ENCODE assay signal across 12 mouse cellular contexts in genomic region chr5:137087410-137087809, GRCm38 (mm10). TPM values are rescaled to one million over a fixed set of nuclear protein-coding genes. Genes with fewer than 3 reads are reported as not detected.
DNase-seq lines count a peak whose midpoint lies in the region; ATAC-seq and TF ChIP-seq lines count a peak whose summit lies in the region.
"Had no signal": no experiment of that assay in that cellular context is flagged by ENCODE, and none has a peak within 500 bp of the region (broad histone marks: within the 10 kb centered on the region; RNA-seq: fewer than 3 reads in every experiment).

No protein-coding gene starts in this region.

- H3K9ac ChIP-seq in kidney, embryonic 14.5 days (ENCODE audit: low read depth, low read length): no peak overlapping the region
- no peak overlapping the region for H3K9ac ChIP-seq in heart, embryonic 14.5 days (ENCODE audit: low read length)
- no peak overlapping the region for H3K9ac ChIP-seq in kidney, postnatal 0 days (ENCODE audit: low read depth, low read length)
- no peak overlapping the region for H3K9ac ChIP-seq in intestine, embryonic 15.5 days
- H3K9ac ChIP-seq in forebrain, embryonic 13.5 days: no peak overlapping the region
- H3K9ac ChIP-seq: forebrain, postnatal 0 days; hindbrain, embryonic 14.5 days; neural tube, embryonic 12.5 days had no signal

- H3K36me3 ChIP-seq in kidney, embryonic 14.5 days (ENCODE audit: control insufficient read depth, insufficient read depth, low read length): no peaks in the 10 kb centered on the region
- H3K36me3 ChIP-seq in heart, embryonic 14.5 days (ENCODE audit: control insufficient read depth, insufficient read depth, low read length): no peaks in the 10 kb centered on the region
- H3K36me3 ChIP-seq in kidney, postnatal 0 days (ENCODE audit: insufficient read depth, low read length): no peaks in the 10 kb centered on the region
- no peaks in the 10 kb centered on the region for H3K36me3 ChIP-seq in intestine, embryonic 15.5 days
- H3K36me3 ChIP-seq in forebrain, embryonic 13.5 days (ENCODE audit: poor library complexity, severe bottlenecking): no peaks in the 10 kb centered on the region
- H3K36me3 ChIP-seq: neural tube, embryonic 12.5 days had no signal

- no peaks in the 10 kb centered on the region for H3K4me1 ChIP-seq in kidney, embryonic 14.5 days (ENCODE audit: control insufficient read depth, insufficient read depth, low read length)
- H3K4me1 ChIP-seq in heart, embryonic 14.5 days (ENCODE audit: control insufficient read depth in 2 of 2, insufficient read depth in 2 of 2, low read length in 2 of 2): peaks cover 2 to 4% of the 10 kb centered on the region in 2 experiments; a peak in 2 of 4 replicates
- no peaks in the 10 kb centered on the region for H3K4me1 ChIP-seq in kidney, postnatal 0 days (replicated peaks; ENCODE audit: insufficient read depth, low read length)
- H3K4me1 ChIP-seq in intestine, embryonic 15.5 days (replicated peaks): 0 out of 2 replicates have a peak, but pooled peaks cover 3% of the 10 kb centered on the region
- H3K4me1 ChIP-seq in forebrain, embryonic 13.5 days: no peaks in the 10 kb centered on the region
- H3K4me1 ChIP-seq: neural tube, embryonic 12.5 days had no signal

- no peak for ATAC-seq in kidney, embryonic 14.5 days (ENCODE audit: low FRiP score, low TSS enrichment)
- ATAC-seq in heart, embryonic 14.5 days (ENCODE audit: insufficient number of reproducible peaks, insufficient read depth, low FRiP score, low read depth): 0 out of 2 replicates have a peak, but pooled peaks have one; percentile 33
- no peak for ATAC-seq in kidney, postnatal 0 days (replicated peaks; ENCODE audit: low FRiP score, low read depth)
- no peak for ATAC-seq in intestine, embryonic 15.5 days
- no peak for ATAC-seq in forebrain, embryonic 13.5 days
- ATAC-seq: forebrain, postnatal 0 days had no signal

- H3K4me3 ChIP-seq in kidney, embryonic 14.5 days (ENCODE audit: low read length): no peak overlapping the region
- no peak overlapping the region for H3K4me3 ChIP-seq in heart, embryonic 14.5 days (ENCODE audit: control insufficient read depth in 1 of 2, insufficient read depth in 1 of 2, low read depth in 1 of 2, low read length in 2 of 2)
- no peak overlapping the region for H3K4me3 ChIP-seq in kidney, postnatal 0 days (replicated peaks; ENCODE audit: low read depth, low read length)
- H3K4me3 ChIP-seq in intestine, embryonic 15.5 days (replicated peaks): no peak overlapping the region
- H3K4me3 ChIP-seq in forebrain, embryonic 13.5 days: no peak overlapping the region
- H3K4me3 ChIP-seq: neural tube, embryonic 12.5 days had no signal

- H3K9me3 ChIP-seq in kidney, embryonic 14.5 days (ENCODE audit: control insufficient read depth, low read length): no peaks in the 10 kb centered on the region
- no peaks in the 10 kb centered on the region for H3K9me3 ChIP-seq in heart, embryonic 14.5 days (ENCODE audit: control insufficient read depth, low read length)
- H3K9me3 ChIP-seq in kidney, postnatal 0 days (replicated peaks; ENCODE audit: low read length): no peaks in the 10 kb centered on the region
- H3K9me3 ChIP-seq in intestine, embryonic 15.5 days: no peaks in the 10 kb centered on the region
- H3K9me3 ChIP-seq in forebrain, embryonic 13.5 days (replicated peaks): peaks cover 4% of the 10 kb centered on the region; the same call in 1 of the 2 replicates
- H3K9me3 ChIP-seq: neural tube, embryonic 12.5 days had no signal

- no peaks in the 10 kb centered on the region; the same call in 1 of the 2 replicates for H3K27me3 ChIP-seq in kidney, embryonic 14.5 days (ENCODE audit: control insufficient read depth, insufficient read depth, low read length)
- H3K27me3 ChIP-seq in heart, embryonic 14.5 days (ENCODE audit: control insufficient read depth, insufficient read depth, low read length): no peaks in the 10 kb centered on the region
- no peaks in the 10 kb centered on the region for H3K27me3 ChIP-seq in kidney, postnatal 0 days (ENCODE audit: insufficient read depth, low read length)
- H3K27me3 ChIP-seq in intestine, embryonic 15.5 days (replicated peaks): no peaks in the 10 kb centered on the region
- no peaks in the 10 kb centered on the region for H3K27me3 ChIP-seq in forebrain, embryonic 13.5 days
- H3K27me3 ChIP-seq: neural tube, embryonic 12.5 days had no signal

- no peak for TF ChIP-seq CTCF in kidney, postnatal 0 days (IDR thresholded peaks at IDR 0.05; ENCODE audit: low read depth)

- H3K27ac ChIP-seq in kidney, embryonic 14.5 days (ENCODE audit: low read depth, low read length): no peak overlapping the region
- peak overlapping the region in 1 of 2 experiments; percentile 41; a peak in 1 of 4 replicates for H3K27ac ChIP-seq in heart, embryonic 14.5 days (replicated peaks in 1 of 2; ENCODE audit: control insufficient read depth in 1 of 2, insufficient read depth in 1 of 2, low read depth in 2 of 2, low read length in 2 of 2)
- H3K27ac ChIP-seq in kidney, postnatal 0 days: no peak overlapping the region
- H3K27ac ChIP-seq in intestine, embryonic 15.5 days: no peak overlapping the region
- H3K27ac ChIP-seq in forebrain, embryonic 13.5 days: no peak overlapping the region
- H3K27ac ChIP-seq: hindbrain, embryonic 14.5 days; neural tube, embryonic 12.5 days had no signal

- DNase-seq in kidney, adult 11 months: peak; percentile 74
- peak; percentile 47 for DNase-seq in kidney, postnatal 0 days (ENCODE audit: low spot score)
- DNase-seq in lung, postnatal 36 days: peak; percentile 93
- DNase-seq in layer of hippocampus, adult 9-10 months (ENCODE audit: low spot score): no peak
- DNase-seq: forebrain, postnatal 0 days; right cerebral cortex, postnatal 14 days had no signal

- 80% methylated on average over 8 of the region's 8 CpGs for WGBS in kidney, embryonic 14.5 days
- WGBS in heart, embryonic 14.5 days: 66% methylated on average over 8 of the region's 8 CpGs
- WGBS in kidney, postnatal 0 days: 71% methylated on average over 8 of the region's 8 CpGs
- 83% methylated on average over 8 of the region's 8 CpGs for WGBS in intestine, embryonic 15.5 days
- WGBS in forebrain, embryonic 13.5 days: 90% methylated on average over 8 of the region's 8 CpGs

- no peak overlapping the region for H3K4me2 ChIP-seq in kidney, embryonic 14.5 days (replicated peaks; ENCODE audit: low read depth, low read length)
- H3K4me2 ChIP-seq in heart, embryonic 14.5 days (ENCODE audit: low read length): no peak overlapping the region
- H3K4me2 ChIP-seq in kidney, postnatal 0 days (ENCODE audit: low read length): no peak overlapping the region
- no peak overlapping the region for H3K4me2 ChIP-seq in intestine, embryonic 15.5 days (replicated peaks)
- no peak overlapping the region for H3K4me2 ChIP-seq in forebrain, embryonic 13.5 days
- H3K4me2 ChIP-seq: hindbrain, embryonic 14.5 days; neural tube, embryonic 12.5 days had no signal

RNA-seq across cellular contexts. Expression of gene Serpine1, which starts 15.3 kb away (rescaled TPM):
- 0.26 and 0.32 TPM in 2 replicates for polyA plus RNA-seq in kidney, embryonic 14.5 days (2014; fragmentation: Nextera tagmentation; extraction: Ambion mirVana)
- 0.93 and 1.0 TPM in 2 replicates for polyA plus RNA-seq in heart, embryonic 14.5 days (2014; fragmentation: Nextera tagmentation; extraction: Ambion mirVana)
- 0.05 and 0.13 TPM in 2 replicates for polyA plus RNA-seq in kidney, postnatal 0 days (2015; fragmentation: Nextera tagmentation; extraction: Ambion mirVana)
- polyA plus RNA-seq in intestine, embryonic 15.5 days (2015; fragmentation: Nextera tagmentation; extraction: Ambion mirVana): 0.34 and 0.42 TPM in 2 replicates
- 0.14 and 0.21 TPM in 2 replicates for polyA plus RNA-seq in forebrain, embryonic 13.5 days (2015; fragmentation: Nextera tagmentation; extraction: Ambion mirVana)

RNA-seq across cellular contexts. Expression of gene Trim56, which starts 28.6 kb away (rescaled TPM):
- polyA plus RNA-seq in kidney, embryonic 14.5 days (2014; fragmentation: Nextera tagmentation; extraction: Ambion mirVana): 9.7 TPM in 2 replicates
- polyA plus RNA-seq in heart, embryonic 14.5 days (2014; fragmentation: Nextera tagmentation; extraction: Ambion mirVana): 8.1 and 8.4 TPM in 2 replicates
- polyA plus RNA-seq in kidney, postnatal 0 days (2015; fragmentation: Nextera tagmentation; extraction: Ambion mirVana): 7.9 and 9.2 TPM in 2 replicates
- polyA plus RNA-seq in intestine, embryonic 15.5 days (2015; fragmentation: Nextera tagmentation; extraction: Ambion mirVana): 7.5 and 8.4 TPM in 2 replicates
- polyA plus RNA-seq in forebrain, embryonic 13.5 days (2015; fragmentation: Nextera tagmentation; extraction: Ambion mirVana): 3.6 and 4.4 TPM in 2 replicates

RNA-seq across cellular contexts. Expression of gene Ap1s1, which starts 41.5 kb away (rescaled TPM):
- polyA plus RNA-seq in kidney, embryonic 14.5 days (2014; fragmentation: Nextera tagmentation; extraction: Ambion mirVana): 145 and 152 TPM in 2 replicates
- 117 and 120 TPM in 2 replicates for polyA plus RNA-seq in heart, embryonic 14.5 days (2014; fragmentation: Nextera tagmentation; extraction: Ambion mirVana)
- 160 and 172 TPM in 2 replicates for polyA plus RNA-seq in kidney, postnatal 0 days (2015; fragmentation: Nextera tagmentation; extraction: Ambion mirVana)
- 230 and 242 TPM in 2 replicates for polyA plus RNA-seq in intestine, embryonic 15.5 days (2015; fragmentation: Nextera tagmentation; extraction: Ambion mirVana)
- 252 and 260 TPM in 2 replicates for polyA plus RNA-seq in forebrain, embryonic 13.5 days (2015; fragmentation: Nextera tagmentation; extraction: Ambion mirVana)
